Mouse (Mus musculus): ENCODE measurements around the gene Hykk. TPM values are rescaled to one million over a fixed set of nuclear protein-coding genes. Genes with fewer than 3 reads are reported as not detected.

Gene Hykk
- polyA plus RNA-seq, 2 experiments: 0.76 to 1.8 TPM

GRCm38 (mm10) chr9:54963669-54964068 is 46.6 kb downstream of the Hykk start:
- Histone ChIP-seq H3K27ac (no peak overlapping the region), H3K4me1 (replicated peaks; ENCODE audit: control insufficient read depth in 2 of 2, insufficient read depth in 2 of 2, low read length in 1 of 2) (no peaks in the 10 kb centered on the region), H3K27me3 (ENCODE audit: control insufficient read depth, insufficient read depth, low read length) (no peaks in the 10 kb centered on the region), H3K9ac (replicated peaks) (no peak overlapping the region), H3K4me3 (ENCODE audit: insufficient read depth in 1 of 2, low read depth in 2 of 2, low read length in 2 of 2) (no peak overlapping the region), H3K9me3 (ENCODE audit: control insufficient read depth, low read length) (no peaks in the 10 kb centered on the region), H3K36me3 (replicated peaks; ENCODE audit: control insufficient read depth, insufficient read depth, low read depth) (peaks cover 2% of the 10 kb centered on the region; the same call in 1 of the 2 replicates), H3K4me2 (ENCODE audit: low read depth) (no peak overlapping the region)
- DNase-seq (ENCODE audit: low read depth in 3 of 3, low spot score in 3 of 3) (no peak), ATAC-seq (ENCODE audit: insufficient read depth) (no peak)
- TF ChIP-seq EP300 (IDR thresholded peaks at IDR 0.05; ENCODE audit: low read depth) (no peak), CTCF (IDR thresholded peaks at IDR 0.05; ENCODE audit: low read depth) (no peak)

- H3K9ac ChIP-seq (replicated peaks): no peak overlapping the region
- no peak for TF ChIP-seq EP300 (IDR thresholded peaks at IDR 0.05; ENCODE audit: low read depth)
- TF ChIP-seq CTCF (IDR thresholded peaks at IDR 0.05; ENCODE audit: low read depth): no peak
- H3K4me2 ChIP-seq (ENCODE audit: low read depth): no peak overlapping the region
- H3K36me3 ChIP-seq (replicated peaks; ENCODE audit: control insufficient read depth, insufficient read depth, low read depth): no peaks in the 10 kb centered on the region
- H3K9me3 ChIP-seq (ENCODE audit: control insufficient read depth, low read length): no peaks in the 10 kb centered on the region
- ATAC-seq (ENCODE audit: insufficient read depth): no peak
- no peaks in the 10 kb centered on the region for H3K27me3 ChIP-seq (ENCODE audit: control insufficient read depth, insufficient read depth, low read length)
- H3K27ac ChIP-seq: no peak overlapping the region
- H3K4me3 ChIP-seq (ENCODE audit: insufficient read depth in 1 of 2, low read depth in 2 of 2, low read length in 2 of 2): no peak overlapping the region
- WGBS (ENCODE audit: insufficient replicate concordance): 21% methylated on average over 8 of the region's 8 CpGs
- no peaks in the 10 kb centered on the region for H3K4me1 ChIP-seq (replicated peaks; ENCODE audit: control insufficient read depth in 2 of 2, insufficient read depth in 2 of 2, low read length in 1 of 2)
- no peak for DNase-seq (ENCODE audit: low read depth in 3 of 3, low spot score in 3 of 3)
Observed at GRCm38 (mm10) chr9:54969972-54970637, 53.0 kb downstream of the Hykk start.

- no peak within 1 kb of the TSS for H3K27ac ChIP-seq
- TF ChIP-seq EP300 (IDR thresholded peaks at IDR 0.05; ENCODE audit: low read depth): no peak
- no peak for TF ChIP-seq CTCF (IDR thresholded peaks at IDR 0.05; ENCODE audit: low read depth)
- DNase-seq (ENCODE audit: low read depth in 3 of 3, low spot score in 3 of 3) (no peak), ATAC-seq (ENCODE audit: insufficient read depth) (no peak)
- H3K36me3 ChIP-seq (replicated peaks; ENCODE audit: control insufficient read depth, insufficient read depth, low read depth): no peaks in the 10 kb centered on the region
- no peaks in the 10 kb centered on the region for H3K9me3 ChIP-seq (ENCODE audit: control insufficient read depth, low read length)
- H3K4me1 ChIP-seq (replicated peaks; ENCODE audit: control insufficient read depth in 2 of 2, insufficient read depth in 2 of 2, low read length in 1 of 2): no peaks in the 10 kb centered on the region
- peaks cover 39% of the 10 kb centered on the region for H3K27me3 ChIP-seq (ENCODE audit: control insufficient read depth, insufficient read depth, low read length)
- peak within 1 kb of the TSS; percentile 61 for H3K4me2 ChIP-seq (ENCODE audit: low read depth)
- no peak within 1 kb of the TSS for H3K9ac ChIP-seq (replicated peaks)
- peak within 1 kb of the TSS; percentile 30 to 55 for H3K4me3 ChIP-seq (ENCODE audit: insufficient read depth in 1 of 2, low read depth in 2 of 2, low read length in 2 of 2)
- WGBS (ENCODE audit: insufficient replicate concordance): 58% methylated on average over 8 of the region's 8 CpGs
Observed at GRCm38 (mm10) chr9:54980674-54981073, 63.6 kb downstream of the Hykk start, which contains the start of gene Chrna5. Gene Chrna5, plus strand, starts transcription at chr9:54980880.

GRCm38 (mm10) chr9:54981291-54982191 is 64.5 kb downstream of the Hykk start:
- H3K27ac ChIP-seq: no peak overlapping the region
- ATAC-seq (ENCODE audit: insufficient read depth): no peak
- H3K4me3 ChIP-seq (ENCODE audit: insufficient read depth in 1 of 2, low read depth in 2 of 2, low read length in 2 of 2): peak overlapping the region; percentile 30 to 55
- peaks cover 39% of the 10 kb centered on the region for H3K27me3 ChIP-seq (ENCODE audit: control insufficient read depth, insufficient read depth, low read length)
- WGBS (ENCODE audit: insufficient replicate concordance): 2% methylated on average over 78 of the region's 85 CpGs
- H3K4me1 ChIP-seq (replicated peaks; ENCODE audit: control insufficient read depth in 2 of 2, insufficient read depth in 2 of 2, low read length in 1 of 2): no peaks in the 10 kb centered on the region
- no peak overlapping the region for H3K9ac ChIP-seq (replicated peaks)
- H3K9me3 ChIP-seq (ENCODE audit: control insufficient read depth, low read length): no peaks in the 10 kb centered on the region
- TF ChIP-seq CTCF (IDR thresholded peaks at IDR 0.05; ENCODE audit: low read depth): no peak
- TF ChIP-seq EP300 (IDR thresholded peaks at IDR 0.05; ENCODE audit: low read depth): no peak
- peak overlapping the region; percentile 61 for H3K4me2 ChIP-seq (ENCODE audit: low read depth)
- no peaks in the 10 kb centered on the region for H3K36me3 ChIP-seq (replicated peaks; ENCODE audit: control insufficient read depth, insufficient read depth, low read depth)
- DNase-seq (ENCODE audit: low read depth in 3 of 3, low spot score in 3 of 3): peak in 2 of 3 experiments; percentile 3 to 11

- H3K4me1 ChIP-seq (replicated peaks; ENCODE audit: control insufficient read depth in 2 of 2, insufficient read depth in 2 of 2, low read length in 1 of 2): no peaks in the 10 kb centered on the region
- H3K27ac ChIP-seq: no peak overlapping the region
- TF ChIP-seq CTCF (IDR thresholded peaks at IDR 0.05; ENCODE audit: low read depth): no peak
- TF ChIP-seq EP300 (IDR thresholded peaks at IDR 0.05; ENCODE audit: low read depth): no peak
- H3K4me3 ChIP-seq (ENCODE audit: insufficient read depth in 1 of 2, low read depth in 2 of 2, low read length in 2 of 2): no peak overlapping the region
- no peaks in the 10 kb centered on the region for H3K9me3 ChIP-seq (ENCODE audit: control insufficient read depth, low read length)
- H3K9ac ChIP-seq (replicated peaks): no peak overlapping the region
- 9% methylated on average over 7 of the region's 7 CpGs for WGBS (ENCODE audit: insufficient replicate concordance)
- H3K36me3 ChIP-seq (replicated peaks; ENCODE audit: control insufficient read depth, insufficient read depth, low read depth): no peaks in the 10 kb centered on the region
- ATAC-seq (ENCODE audit: insufficient read depth) (no peak), DNase-seq (ENCODE audit: low read depth in 3 of 3, low spot score in 3 of 3) (no peak)
- peaks cover 39% of the 10 kb centered on the region for H3K27me3 ChIP-seq (ENCODE audit: control insufficient read depth, insufficient read depth, low read length)
- no peak overlapping the region for H3K4me2 ChIP-seq (ENCODE audit: low read depth)
Observed at GRCm38 (mm10) chr9:54982401-54982800, 65.3 kb downstream of the Hykk start.

All from liver, embryonic 14.5 days (tissue).